Mouse (Mus musculus) cerebellum, adult 18-20 months (tissue): ENCODE measurements around the gene Gm21775.
"Not testable (repeated sequence)": the region's sequence is repeated elsewhere in the genome, so short reads cannot be mapped to it uniquely, and the experiment has no call there.

ENCODE experiments used
- DNase-seq, 2 experiments: peaks; one replicate each; pipeline ENCODE4 v3.0.0; 2021

Gene Gm21775

DNA sequence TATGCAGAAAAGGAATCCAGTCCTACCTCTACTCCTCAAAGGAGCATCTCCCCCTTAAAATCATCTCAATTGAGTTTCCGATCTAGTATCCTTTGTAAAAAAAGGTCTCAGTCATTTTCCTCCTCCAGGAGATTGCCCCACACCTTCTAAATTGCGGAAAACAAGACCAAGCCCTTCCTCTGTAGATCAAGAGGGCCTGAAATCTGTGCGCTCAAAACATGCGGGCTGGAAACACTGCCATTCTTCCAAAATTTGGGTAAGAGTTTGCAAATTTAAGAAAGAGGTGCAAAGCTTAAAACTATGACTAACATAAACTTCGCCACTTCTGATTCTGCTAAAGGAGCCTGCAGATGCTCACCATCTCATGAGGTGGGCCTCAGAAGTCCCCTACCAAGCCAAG, at the start of gene Gm21775:
Gene Gm21775 (plus strand): TSS at position 301 of the 400 bp plus-strand sequence.
- DNase-seq, result not testable (repeated sequence)

DNA sequence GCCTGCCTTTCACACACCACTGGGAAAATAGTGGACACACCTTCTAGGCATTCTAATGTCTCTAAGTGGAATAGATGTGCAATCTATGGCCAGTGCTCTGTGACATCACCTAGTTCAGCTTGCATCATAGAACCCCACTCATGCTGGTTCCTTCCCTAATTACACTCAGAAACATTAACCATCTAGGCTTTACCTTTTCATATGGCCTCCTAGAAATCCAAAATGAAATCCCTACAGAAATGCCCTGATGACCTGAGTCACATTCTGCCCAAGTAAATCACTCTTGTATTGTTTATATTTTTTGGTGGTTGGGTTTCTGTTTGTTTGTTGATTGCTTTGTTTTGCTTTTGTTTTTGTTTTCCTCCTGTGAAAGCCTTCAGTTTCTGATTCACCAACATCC, 17.3 kb upstream of the Gm21775 start, which contains the start of gene Gm20737:
Gene Gm20737 (minus strand): TSS at position 101 of the 400 bp plus-strand sequence.
- not testable (repeated sequence) for DNase-seq
